Mouse (Mus musculus) spleen, postnatal 14 days (tissue): Measurements from ENCODE around the gene Mrps23.

Experiments used
- DNase-seq, 2 experiments: peaks; one replicate each; pipeline ENCODE4 v3.0.0; 2021 to 2022; ENCODE audit warnings: low spot score in 2 of 2

The Mrps23 gene

GRCm38 (mm10) chr11:88203712-88204532 lies at the start of gene Mrps23:
TSS of gene Mrps23 (plus strand) at chr11:88204388.
- peak; percentile 72 to 81 for DNase-seq

- no peak for DNase-seq
Observed at GRCm38 (mm10) chr11:88154500-88154899, 49.7 kb upstream of the Mrps23 start.

GRCm38 (mm10) chr11:88155451-88155850 lies 48.7 kb upstream of the Mrps23 start:
- no peak for DNase-seq

- DNase-seq: no peak
Observed at GRCm38 (mm10) chr11:88155998-88156397, 48.2 kb upstream of the Mrps23 start.

GRCm38 (mm10) chr11:88156403-88156802 lies 47.8 kb upstream of the Mrps23 start:
- DNase-seq: no peak

DNA sequence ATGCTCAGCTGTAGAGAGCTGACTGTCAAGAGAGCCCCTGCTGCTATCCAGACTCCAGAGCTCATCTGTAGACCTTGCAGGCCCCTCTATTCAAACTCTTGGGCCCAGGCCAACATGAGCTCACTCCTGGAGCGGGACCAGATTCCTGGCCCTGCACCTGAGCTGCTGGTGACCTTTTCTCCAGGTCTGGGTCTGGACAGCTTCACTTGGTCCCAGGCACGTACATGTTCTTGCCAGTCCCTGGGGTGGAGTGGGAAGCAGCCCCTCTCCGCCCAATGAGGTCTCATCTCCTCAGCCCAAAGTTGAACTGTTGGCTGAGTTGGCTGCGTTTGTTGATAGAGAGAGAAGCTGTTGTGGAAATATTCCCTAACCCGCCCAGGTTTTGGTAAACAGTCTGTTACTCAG lies 45.3 kb upstream of the Mrps23 start:
- DNase-seq: no peak

DNA sequence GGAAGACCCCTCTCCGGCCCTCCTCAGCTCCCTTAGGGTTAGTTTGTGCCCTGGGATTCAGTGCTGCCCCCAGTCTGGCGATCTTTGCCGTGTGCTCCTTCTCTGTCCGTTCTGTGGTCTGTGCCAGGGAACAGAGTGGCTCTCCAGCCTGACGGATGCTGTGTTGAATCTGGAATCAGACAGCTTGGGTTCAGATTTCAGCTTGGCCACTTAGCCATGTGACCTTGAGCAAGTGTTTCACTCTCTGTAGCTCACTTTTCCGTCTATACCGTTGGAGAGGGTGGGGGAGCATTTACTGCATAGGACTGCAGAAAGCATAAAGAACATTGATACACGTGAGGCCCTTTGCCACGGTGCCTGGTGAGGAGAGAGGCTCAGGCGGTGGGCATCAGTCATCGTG lies 44.8 kb upstream of the Mrps23 start:
- no peak for DNase-seq

GRCm38 (mm10) chr11:88160316-88160715 lies 43.9 kb upstream of the Mrps23 start:
- DNase-seq: no peak

DNA sequence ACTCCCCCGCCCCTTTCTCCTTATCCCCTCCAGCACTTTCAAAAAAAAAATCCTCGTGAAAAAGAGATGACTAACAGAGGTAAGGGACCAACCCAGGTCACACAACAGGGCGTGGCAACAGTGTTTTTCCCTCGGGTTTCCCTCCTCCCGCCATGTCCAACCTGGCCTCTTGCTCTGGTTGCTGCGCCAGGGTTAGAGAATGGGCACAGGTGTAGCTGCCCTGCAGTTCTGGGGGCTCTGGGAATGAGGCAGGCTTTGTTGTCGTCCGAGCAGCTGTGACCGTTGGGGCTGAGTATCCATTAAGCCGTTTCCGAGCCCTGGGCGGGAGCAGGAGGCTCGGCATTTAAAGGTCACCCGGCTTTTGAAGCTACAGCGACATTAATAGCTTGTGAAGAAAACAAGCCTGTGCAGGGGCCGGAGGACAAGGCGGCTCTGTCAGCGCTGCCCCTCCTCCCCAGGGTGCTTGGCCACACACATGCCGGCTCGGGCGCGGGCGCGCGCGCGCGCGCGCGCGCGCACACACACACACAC lies 43.1 kb upstream of the Mrps23 start:
- DNase-seq: no peak

DNA sequence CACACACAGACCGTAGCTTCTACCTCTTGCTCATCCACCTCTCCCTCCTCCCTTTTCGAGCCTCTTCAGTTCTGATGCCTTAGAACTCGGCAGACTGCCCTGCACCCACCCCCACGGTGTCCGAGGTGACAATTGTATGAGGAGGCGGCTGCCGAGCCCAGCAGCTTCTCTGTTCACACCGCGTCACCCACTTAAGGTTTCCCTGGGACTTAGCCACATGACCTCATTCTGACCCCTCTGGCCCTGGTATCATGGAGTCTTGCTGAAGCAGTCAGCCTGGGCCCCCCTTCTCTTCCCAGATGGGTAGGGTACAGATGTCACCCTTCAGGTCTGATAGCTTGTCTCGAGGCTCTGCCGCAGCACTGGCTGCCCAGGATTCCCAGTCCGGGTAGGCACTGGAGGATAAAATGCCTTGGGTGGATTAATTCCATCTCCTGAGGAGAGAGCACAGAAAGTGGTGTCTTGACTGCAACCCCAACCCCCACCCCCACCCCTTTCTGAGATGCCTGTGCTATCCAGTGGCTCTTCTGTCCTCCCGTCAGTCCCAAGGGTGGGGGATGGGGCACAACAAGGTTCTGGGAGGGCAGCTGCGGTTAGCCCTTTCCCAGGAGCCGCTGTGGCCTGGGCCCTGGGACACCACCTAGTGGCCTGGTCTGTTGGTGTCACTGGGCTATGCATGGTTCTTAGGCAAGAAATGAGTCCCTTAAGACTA lies 42.4 kb upstream of the Mrps23 start:
- DNase-seq: peak; percentile 41 to 67

DNA sequence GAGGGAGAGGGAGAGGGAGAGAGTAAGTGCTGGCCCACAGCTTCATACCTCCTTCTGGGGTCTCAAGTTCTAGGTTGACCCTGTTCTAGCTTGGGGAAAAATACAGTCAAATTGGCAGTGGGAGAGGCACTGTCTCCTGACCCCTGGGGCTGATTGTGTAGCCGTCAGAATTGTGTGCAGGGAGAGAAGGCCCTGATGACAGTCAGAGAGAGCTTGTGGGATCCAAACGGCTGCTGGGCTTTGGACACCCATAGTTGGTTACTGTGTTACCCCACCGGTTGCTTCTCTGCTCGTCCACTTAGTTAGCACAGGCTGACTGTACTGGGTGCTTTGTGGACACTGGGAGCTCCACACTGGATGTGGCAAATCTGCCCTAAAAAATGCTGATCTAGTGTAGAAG lies 41.4 kb upstream of the Mrps23 start:
- DNase-seq: no peak

DNA sequence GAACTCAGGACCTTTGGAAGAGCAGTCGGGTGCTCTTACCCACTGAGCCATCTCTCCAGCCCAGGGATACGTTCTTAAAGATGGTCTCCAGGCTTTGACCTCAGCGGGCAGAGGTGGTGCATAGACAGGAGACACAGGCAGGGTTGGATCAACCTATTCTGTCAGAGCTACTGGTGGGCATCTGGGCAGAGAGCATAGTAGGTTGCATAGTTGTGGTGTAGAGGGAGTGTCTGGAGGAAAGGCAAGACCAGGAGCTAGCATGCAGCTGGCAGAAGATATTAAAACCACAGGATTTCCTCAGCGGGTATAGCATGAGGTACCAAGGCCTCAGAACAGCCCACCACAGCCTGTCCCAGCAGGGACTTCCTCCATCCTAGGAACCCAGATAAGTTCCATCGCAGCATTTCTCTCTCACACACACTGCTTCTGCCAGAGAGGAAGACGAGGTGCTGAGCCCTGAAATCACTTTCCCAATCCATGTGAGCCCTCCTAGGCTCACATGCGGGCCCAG lies 39.9 kb upstream of the Mrps23 start:
- DNase-seq: no peak

- no peak for DNase-seq
Observed at GRCm38 (mm10) chr11:88164801-88165377, 39.3 kb upstream of the Mrps23 start.

DNA sequence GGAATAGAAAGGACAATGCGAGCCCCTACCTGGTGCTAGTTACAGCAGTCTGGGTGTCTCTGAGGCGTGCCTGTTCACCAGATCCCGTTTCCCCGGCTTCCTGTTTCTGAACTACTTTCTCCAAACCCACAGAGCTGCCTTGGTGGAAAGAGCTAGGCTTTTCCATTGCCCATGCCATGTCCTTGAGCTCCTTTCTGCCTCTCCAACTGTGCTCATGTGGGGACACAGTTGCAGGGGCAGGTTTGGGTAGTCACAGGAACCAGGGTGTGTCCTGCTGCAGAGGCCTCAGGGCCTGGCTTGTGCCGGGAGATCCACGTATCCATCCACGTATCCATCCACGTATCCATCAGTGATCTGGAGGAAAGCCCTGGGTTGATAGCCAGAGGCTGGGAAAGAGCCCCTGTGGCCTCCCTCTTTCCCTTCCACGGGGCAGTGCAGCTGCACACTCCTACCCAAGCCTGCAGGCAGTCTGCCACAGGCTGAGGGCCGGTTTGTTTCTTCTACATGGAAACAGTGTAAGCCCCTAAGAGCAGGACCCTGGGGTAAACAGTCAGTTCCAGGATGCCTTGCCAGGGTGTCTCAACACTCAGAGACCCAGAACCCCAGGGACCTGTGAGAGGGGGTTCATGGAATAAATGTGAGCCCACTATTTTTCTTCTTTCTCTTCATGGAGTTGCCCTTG lies 38.4 kb upstream of the Mrps23 start:
- no peak for DNase-seq

- DNase-seq: no peak
Observed at GRCm38 (mm10) chr11:88166471-88166870, 37.7 kb upstream of the Mrps23 start.

DNA sequence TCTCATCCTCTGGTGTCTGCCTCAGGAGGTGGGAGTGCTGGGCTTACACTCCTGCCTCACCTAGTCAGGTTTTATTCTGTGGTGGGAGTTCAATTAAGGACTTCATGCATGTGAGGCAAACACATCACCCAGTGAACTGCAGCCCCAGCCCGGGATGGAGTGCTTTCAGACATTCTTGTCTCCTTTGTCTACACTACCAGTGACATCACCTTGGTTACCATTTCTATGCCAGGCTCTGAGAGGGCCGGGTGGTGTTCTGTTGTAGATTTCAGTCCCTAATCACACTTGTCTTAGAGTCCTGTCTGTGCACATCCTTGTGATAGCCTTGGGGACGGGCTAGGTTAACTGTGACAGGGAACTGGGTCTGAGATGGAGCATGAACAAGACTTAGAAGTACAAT lies 35.6 kb upstream of the Mrps23 start:
- no peak for DNase-seq

- DNase-seq: no peak
Observed at GRCm38 (mm10) chr11:88169531-88170040, 34.6 kb upstream of the Mrps23 start.

GRCm38 (mm10) chr11:88170606-88171005 lies 33.6 kb upstream of the Mrps23 start:
- DNase-seq: no peak

DNA sequence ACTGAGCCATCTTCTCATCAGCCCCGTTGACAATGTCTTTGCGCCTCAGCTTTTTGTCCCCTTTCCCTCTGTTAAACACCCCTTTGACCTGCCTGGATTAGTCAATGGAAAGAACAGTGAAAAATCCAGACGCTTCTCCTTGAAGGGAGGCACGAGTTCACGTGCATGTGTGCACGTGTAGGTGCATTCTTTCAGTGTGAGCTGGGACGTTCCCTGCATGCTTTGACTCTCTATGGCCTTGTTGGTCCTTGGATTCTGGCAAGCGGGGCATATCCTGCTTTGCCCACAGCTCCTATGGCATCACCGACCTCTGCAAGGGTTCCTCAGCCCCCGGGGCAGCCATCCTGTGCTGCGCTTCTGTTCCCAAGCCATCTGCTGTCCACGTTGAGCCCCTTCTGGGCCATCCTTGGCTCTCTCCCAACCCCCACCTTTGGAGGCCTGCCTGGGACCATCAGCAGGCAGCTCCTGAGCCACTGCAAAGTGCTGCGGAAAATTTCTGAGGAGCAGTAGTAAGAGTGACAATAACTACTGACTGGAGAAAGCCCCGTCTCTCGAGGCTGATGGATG lies 32.2 kb upstream of the Mrps23 start:
- no peak for DNase-seq

GRCm38 (mm10) chr11:88172601-88173325 lies 31.4 kb upstream of the Mrps23 start:
- no peak for DNase-seq
